Mouse (Mus musculus): Measurements from ENCODE around the gene Syt5. TPM values are rescaled to one million over a fixed set of nuclear protein-coding genes. Genes with fewer than 3 reads are reported as not detected.

Gene Syt5
- polyA plus RNA-seq, 1 experiment from 2014 or later = 6.7 TPM

GRCm38 (mm10) chr7:4496468-4496867, 50.9 kb downstream of the Syt5 start:
- Histone ChIP-seq H3K4me2 (replicated peaks; ENCODE audit: low read depth) (no peak overlapping the region), H3K27me3 (ENCODE audit: control insufficient read depth, insufficient read depth, low read length) (no peaks in the 10 kb centered on the region), H3K27ac (replicated peaks) (no peak overlapping the region), H3K36me3 (ENCODE audit: control insufficient read depth, insufficient read depth, low read length) (peaks cover 18% of the 10 kb centered on the region), H3K4me3 (ENCODE audit: low read depth, low read length) (no peak overlapping the region), H3K9ac (ENCODE audit: low read length) (no peak overlapping the region), H3K4me1 (replicated peaks; ENCODE audit: control insufficient read depth, insufficient read depth) (peaks cover 12% of the 10 kb centered on the region), H3K9me3 (ENCODE audit: control insufficient read depth, low read length) (no peaks in the 10 kb centered on the region)
- TF ChIP-seq EP300 (optimal IDR thresholded peaks at IDR 0.05) = no peak
- TF ChIP-seq CTCF (IDR thresholded peaks at IDR 0.05; ENCODE audit: low read depth) = no peak
- WGBS = 93% methylated on average over 3 of the region's 3 CpGs
- DNase-seq (ENCODE audit: low spot score) (no peak), ATAC-seq (ENCODE audit: low FRiP score, low TSS enrichment) (no peak)

DNA sequence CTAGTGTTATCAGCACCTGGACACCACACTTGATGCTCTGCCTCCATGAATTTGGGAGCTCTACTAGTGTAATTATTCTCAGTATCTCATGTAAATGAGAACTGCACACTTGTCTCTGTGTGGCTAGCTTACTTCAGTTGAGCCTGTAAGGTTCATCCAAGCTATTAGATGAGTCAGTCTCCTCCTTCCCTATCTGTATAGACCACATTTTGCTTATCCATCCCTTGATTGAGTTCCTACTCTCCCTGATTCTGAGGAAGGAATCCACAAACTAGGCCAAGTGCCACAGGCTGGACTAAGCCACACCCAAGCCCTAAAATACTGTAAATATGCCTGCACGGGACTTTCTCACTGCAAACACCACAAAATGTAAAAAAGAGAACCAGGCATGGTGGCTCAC, 53.4 kb downstream of the Syt5 start:
- H3K9me3 ChIP-seq (ENCODE audit: control insufficient read depth, low read length) = no peaks in the 10 kb centered on the region
- H3K9ac ChIP-seq (ENCODE audit: low read length) = no peak overlapping the region
- H3K27me3 ChIP-seq (ENCODE audit: control insufficient read depth, insufficient read depth, low read length) = no peaks in the 10 kb centered on the region
- no peak overlapping the region for H3K4me3 ChIP-seq (ENCODE audit: low read depth, low read length)
- TF ChIP-seq CTCF (IDR thresholded peaks at IDR 0.05; ENCODE audit: low read depth) = no peak
- no peak for TF ChIP-seq EP300 (optimal IDR thresholded peaks at IDR 0.05)
- peaks cover 18% of the 10 kb centered on the region for H3K36me3 ChIP-seq (ENCODE audit: control insufficient read depth, insufficient read depth, low read length)
- no peak for ATAC-seq (ENCODE audit: low FRiP score, low TSS enrichment)
- H3K27ac ChIP-seq (replicated peaks) = no peak overlapping the region
- WGBS = 23% methylated on average over 1 of the region's 1 CpGs
- H3K4me1 ChIP-seq (replicated peaks; ENCODE audit: control insufficient read depth, insufficient read depth) = peaks cover 5% of the 10 kb centered on the region
- H3K4me2 ChIP-seq (replicated peaks; ENCODE audit: low read depth) = no peak overlapping the region
- no peak for DNase-seq (ENCODE audit: low spot score)

DNA sequence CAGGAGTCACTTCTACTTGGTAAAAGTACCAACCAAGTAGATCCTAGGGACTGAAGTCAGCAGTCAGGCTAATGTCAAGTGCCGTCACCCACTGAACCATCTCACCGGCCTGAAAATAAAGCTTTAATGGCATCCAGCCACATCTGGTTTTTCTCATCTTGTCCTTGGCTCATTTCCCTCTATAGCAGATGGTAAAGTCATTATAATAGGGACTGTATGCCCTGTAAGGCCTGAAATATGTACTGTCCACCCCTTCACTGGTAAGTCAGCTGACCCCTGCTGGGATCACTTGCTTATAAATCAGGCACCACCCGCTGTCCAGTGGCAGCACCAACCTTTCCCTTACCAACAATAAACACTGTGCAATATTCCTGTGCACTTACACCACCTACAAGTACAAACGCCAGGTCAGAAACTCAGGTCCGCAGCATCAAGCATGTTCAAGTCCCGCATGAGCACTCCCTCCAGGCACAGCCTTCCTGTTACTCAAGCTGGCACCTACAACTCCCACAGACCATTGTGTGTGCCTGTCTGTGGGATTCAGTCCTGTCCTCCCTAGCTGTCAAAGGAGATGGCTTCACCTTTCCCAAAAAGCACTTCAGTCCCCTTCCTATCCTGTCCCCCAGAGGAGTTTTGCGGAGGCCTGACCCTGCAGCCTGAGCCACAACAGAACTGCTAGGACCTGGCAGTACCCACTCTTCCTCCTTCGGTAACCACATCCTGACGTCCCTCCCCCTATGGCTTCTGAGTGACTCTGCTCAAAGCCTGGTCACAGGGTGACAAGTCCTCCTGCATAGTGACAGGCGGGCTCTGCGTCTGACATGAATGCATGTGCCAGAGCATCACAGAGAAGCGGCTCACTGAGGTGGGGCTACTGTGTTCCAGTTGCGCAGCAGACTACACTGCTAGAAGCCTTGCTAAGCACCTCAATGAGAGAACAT, 54.8 kb downstream of the Syt5 start:
- WGBS = 73% methylated on average over 13 of the region's 13 CpGs
- Histone ChIP-seq H3K4me1 (replicated peaks; ENCODE audit: control insufficient read depth, insufficient read depth) (peaks cover 5% of the 10 kb centered on the region), H3K36me3 (ENCODE audit: control insufficient read depth, insufficient read depth, low read length) (peaks cover 18% of the 10 kb centered on the region), H3K27ac (replicated peaks) (peak overlapping the region; percentile 73), H3K9ac (ENCODE audit: low read length) (0 out of 2 replicates have a peak overlapping the region, but pooled peaks have one; percentile 18), H3K27me3 (ENCODE audit: control insufficient read depth, insufficient read depth, low read length) (no peaks in the 10 kb centered on the region), H3K4me2 (replicated peaks; ENCODE audit: low read depth) (no peak overlapping the region), H3K4me3 (ENCODE audit: low read depth, low read length) (no peak overlapping the region), H3K9me3 (ENCODE audit: control insufficient read depth, low read length) (no peaks in the 10 kb centered on the region)
- ATAC-seq (ENCODE audit: low FRiP score, low TSS enrichment) (no peak; the same call in 1 of the 2 replicates), DNase-seq (ENCODE audit: low spot score) (no peak)
- TF ChIP-seq EP300 (optimal IDR thresholded peaks at IDR 0.05) (no peak), CTCF (IDR thresholded peaks at IDR 0.05; ENCODE audit: low read depth) (no peak)

- TF ChIP-seq EP300 (optimal IDR thresholded peaks at IDR 0.05) (no peak), CTCF (IDR thresholded peaks at IDR 0.05; ENCODE audit: low read depth) (no peak)
- ATAC-seq (ENCODE audit: low FRiP score, low TSS enrichment) = peak; percentile 70
- Histone ChIP-seq H3K9ac (ENCODE audit: low read length) (no peak overlapping the region), H3K27me3 (ENCODE audit: control insufficient read depth, insufficient read depth, low read length) (no peaks in the 10 kb centered on the region), H3K4me1 (replicated peaks; ENCODE audit: control insufficient read depth, insufficient read depth) (peaks cover 5% of the 10 kb centered on the region), H3K36me3 (ENCODE audit: control insufficient read depth, insufficient read depth, low read length) (peaks cover 17% of the 10 kb centered on the region), H3K9me3 (ENCODE audit: control insufficient read depth, low read length) (no peaks in the 10 kb centered on the region), H3K4me3 (ENCODE audit: low read depth, low read length) (no peak overlapping the region), H3K4me2 (replicated peaks; ENCODE audit: low read depth) (no peak overlapping the region), H3K27ac (replicated peaks) (peak overlapping the region; percentile 73)
- DNase-seq (ENCODE audit: low spot score) = peak; percentile 37
- WGBS = 53% methylated on average over 6 of the region's 6 CpGs
Measured at GRCm38 (mm10) chr7:4491308-4491707, 56.0 kb downstream of the Syt5 start.

Small RNA genes within 50 kb of the gene (microRNA-seq; reads per million reads assigned to microRNA genes)
- not detected for gene Gm23577

Other genes with a start within 250 kb of the Syt5 start
- gene Ncr1, start 209.8 kb downstream of the Syt5 start, polyA plus RNA-seq (2015; fragmentation: Nextera tagmentation; extraction: Ambion mirVana) = 0.08 TPM in 1 of 2 replicates, not detected in the other
- gene Gp6, start 149.8 kb downstream of the Syt5 start, polyA plus RNA-seq (2015; fragmentation: Nextera tagmentation; extraction: Ambion mirVana) = 0.01 TPM in 1 of 2 replicates, not detected in the other
- gene Rdh13, start 101.9 kb downstream of the Syt5 start, polyA plus RNA-seq (2015; fragmentation: Nextera tagmentation; extraction: Ambion mirVana) = 29.0 and 30.0 TPM in 2 replicates
- gene Eps8l1, start 86.9 kb downstream of the Syt5 start, polyA plus RNA-seq (2015; fragmentation: Nextera tagmentation; extraction: Ambion mirVana) = 25.2 and 33.3 TPM in 2 replicates
- gene Ppp1r12c, start 45.9 kb downstream of the Syt5 start, polyA plus RNA-seq (2015; fragmentation: Nextera tagmentation; extraction: Ambion mirVana) = 39.5 and 44.4 TPM in 2 replicates
- gene Tnnt1, start 31.2 kb downstream of the Syt5 start, polyA plus RNA-seq (2015; fragmentation: Nextera tagmentation; extraction: Ambion mirVana) = 15.5 and 16.5 TPM in 2 replicates
- 24.4 and 30.4 TPM in 2 replicates for gene Tnni3, start 23.3 kb downstream of the Syt5 start, polyA plus RNA-seq (2015; fragmentation: Nextera tagmentation; extraction: Ambion mirVana)
- gene Dnaaf3, start 15.1 kb downstream of the Syt5 start, polyA plus RNA-seq (2015; fragmentation: Nextera tagmentation; extraction: Ambion mirVana) = 0.89 and 0.98 TPM in 2 replicates
- 1.9 TPM in 2 replicates for gene Ptprh, start 56.5 kb upstream of the Syt5 start, polyA plus RNA-seq (2015; fragmentation: Nextera tagmentation; extraction: Ambion mirVana)
- 0.22 and 0.23 TPM in 2 replicates for gene Tmem86b, start 83.9 kb upstream of the Syt5 start, polyA plus RNA-seq (2015; fragmentation: Nextera tagmentation; extraction: Ambion mirVana)
- 3.9 and 6.2 TPM in 2 replicates for gene Ppp6r1, start 111.5 kb upstream of the Syt5 start, polyA plus RNA-seq (2015; fragmentation: Nextera tagmentation; extraction: Ambion mirVana)
- 59.1 and 60.7 TPM in 2 replicates for gene Hspbp1, start 137.5 kb upstream of the Syt5 start, polyA plus RNA-seq (2015; fragmentation: Nextera tagmentation; extraction: Ambion mirVana)
- 0.36 and 0.42 TPM in 2 replicates for gene Brsk1, start 143.1 kb upstream of the Syt5 start, polyA plus RNA-seq (2015; fragmentation: Nextera tagmentation; extraction: Ambion mirVana)
- 2.2 and 2.4 TPM in 2 replicates for gene Tmem150b, start 177.7 kb upstream of the Syt5 start, polyA plus RNA-seq (2015; fragmentation: Nextera tagmentation; extraction: Ambion mirVana)
- 31.8 and 32.5 TPM in 2 replicates for gene Kmt5c, start 192.6 kb upstream of the Syt5 start, polyA plus RNA-seq (2015; fragmentation: Nextera tagmentation; extraction: Ambion mirVana)
- 43.1 and 46.5 TPM in 2 replicates for gene Cox6b2, start 205.6 kb upstream of the Syt5 start, polyA plus RNA-seq (2015; fragmentation: Nextera tagmentation; extraction: Ambion mirVana)
- not detected in 2 replicates for gene Fam71e2, start 223.8 kb upstream of the Syt5 start, polyA plus RNA-seq (2015; fragmentation: Nextera tagmentation; extraction: Ambion mirVana)
- 0.42 and 0.65 TPM in 2 replicates for gene Il11, start 235.3 kb upstream of the Syt5 start, polyA plus RNA-seq (2015; fragmentation: Nextera tagmentation; extraction: Ambion mirVana)
- gene Tmem190, start 235.4 kb upstream of the Syt5 start, polyA plus RNA-seq (2015; fragmentation: Nextera tagmentation; extraction: Ambion mirVana) = 0.42 and 0.80 TPM in 2 replicates
- gene Tmem238, start 242.1 kb upstream of the Syt5 start, polyA plus RNA-seq (2015; fragmentation: Nextera tagmentation; extraction: Ambion mirVana) = 69.0 and 70.7 TPM in 2 replicates
- 322 and 359 TPM in 2 replicates for gene Rpl28, start 245.3 kb upstream of the Syt5 start, polyA plus RNA-seq (2015; fragmentation: Nextera tagmentation; extraction: Ambion mirVana)